Mouse (Mus musculus) intestine, embryonic 15.5 days (tissue): ENCODE measurements at regions not wholly inside any gene's neighbourhood (a gene's known extent, or its start where the extent isn't known, plus 50 kb on each side); places are given as distances from the start of the nearest gene placed in this dataset.
A peak's percentile ranks its signal among the peaks of the same experiment; 100 is the strongest.

Experiments used
- ATAC-seq: fragments of 200-750 bp; cut with Nextera tagmentation; 2 replicates; pipeline ENCODE4 v1.8.0; 2017; ENCODE audit warnings: moderate TSS enrichment, moderate library complexity
- H3K27ac ChIP-seq: fragments of 300-500 bp; sonication (generic); 2 replicates; pipeline ENCODE4 v1.5.1; 2015; ENCODE audit warnings: mild to moderate bottlenecking, inconsistent platforms
- H3K27me3 ChIP-seq: fragments of 300-500 bp; sonication (generic); replicated peaks from 2 replicates; pipeline ENCODE4 v1.6.1; 2015; ENCODE audit warnings: inconsistent platforms
- H3K36me3 ChIP-seq: fragments of 300-500 bp; sonication (generic); 2 replicates; pipeline ENCODE4 v1.6.1; 2015; ENCODE audit warnings: inconsistent platforms
- H3K4me1 ChIP-seq: fragments of 300-500 bp; sonication (generic); replicated peaks from 2 replicates; pipeline ENCODE4 v1.6.1; 2015; ENCODE audit warnings: inconsistent platforms
- H3K4me2 ChIP-seq: fragments of 300-500 bp; sonication (generic); replicated peaks from 2 replicates; pipeline ENCODE4 v1.6.1; 2015; ENCODE audit warnings: mild to moderate bottlenecking, inconsistent platforms
- H3K4me3 ChIP-seq: fragments of 300-500 bp; sonication (generic); replicated peaks from 2 replicates; pipeline ENCODE4 v1.5.1; 2015; ENCODE audit warnings: inconsistent platforms
- H3K9ac ChIP-seq: fragments of 300-500 bp; sonication (generic); 2 replicates; pipeline ENCODE4 v1.6.1; 2015; ENCODE audit warnings: inconsistent platforms
- H3K9me3 ChIP-seq: fragments of 300-500 bp; sonication (generic); 2 replicates; pipeline ENCODE4 v1.6.1; 2016; ENCODE audit warnings: inconsistent platforms
- WGBS: fragments of 180-500 bp; shearing (Covaris S2); methylation state at CpG from one replicate; pipeline ENCODE4 v1.1.7; 2015; 5-methylcytosine and 5-hydroxymethylcytosine counted together

GRCm38 (mm10) chr13:34456051-34456450 lies 111.1 kb upstream of the Slc22a23 start:
- no peak overlapping the region for H3K27ac ChIP-seq
- H3K36me3 ChIP-seq, result no peaks in the 10 kb centered on the region
- 28% methylated on average over 3 of the region's 3 CpGs for WGBS
- H3K4me1 ChIP-seq, result no peaks in the 10 kb centered on the region
- H3K4me3 ChIP-seq, result no peak overlapping the region
- peak; percentile 28; the same call in 1 of the 2 replicates for ATAC-seq
- H3K9me3 ChIP-seq, result no peaks in the 10 kb centered on the region
- H3K4me2 ChIP-seq, result no peak overlapping the region
- no peaks in the 10 kb centered on the region for H3K27me3 ChIP-seq
- H3K9ac ChIP-seq, result no peak overlapping the region

- Histone ChIP-seq H3K9me3 (no peaks in the 10 kb centered on the region), H3K9ac (no peak overlapping the region), H3K27ac (no peak overlapping the region), H3K4me2 (no peak overlapping the region), H3K27me3 (no peaks in the 10 kb centered on the region), H3K36me3 (no peaks in the 10 kb centered on the region), H3K4me3 (no peak overlapping the region), H3K4me1 (0 out of 2 replicates have a peak, but pooled peaks cover 4% of the 10 kb centered on the region)
- ATAC-seq, result peak; percentile 49; the same call in 1 of the 2 replicates
Measured at GRCm38 (mm10) chr13:34446806-34447205, 101.8 kb upstream of the Slc22a23 start.

- peak; percentile 59; the same call in 1 of the 2 replicates for ATAC-seq
- H3K4me3 ChIP-seq, result no peak overlapping the region
Measured at GRCm38 (mm10) chr13:34446327-34446726, 101.3 kb upstream of the Slc22a23 start.

GRCm38 (mm10) chr13:34441347-34441746 lies 96.4 kb upstream of the Slc22a23 start:
- H3K9ac ChIP-seq, result no peak overlapping the region
- 66% methylated on average over 1 of the region's 1 CpGs for WGBS
- no peak for ATAC-seq

More at GRCm38 (mm10) chr13:34446327-34446726, 101.3 kb upstream of the Slc22a23 start:
- no peaks in the 10 kb centered on the region for H3K27me3 ChIP-seq
- no peak overlapping the region for H3K9ac ChIP-seq
- no peaks in the 10 kb centered on the region for H3K9me3 ChIP-seq
- H3K27ac ChIP-seq, result no peak overlapping the region
- 61% methylated on average over 8 of the region's 8 CpGs for WGBS
- H3K36me3 ChIP-seq, result no peaks in the 10 kb centered on the region
- H3K4me1 ChIP-seq, result 0 out of 2 replicates have a peak, but pooled peaks cover 4% of the 10 kb centered on the region
- no peak overlapping the region for H3K4me2 ChIP-seq

GRCm38 (mm10) chr13:34427527-34427926 lies 82.5 kb upstream of the Slc22a23 start:
- Histone ChIP-seq H3K9me3 (no peaks in the 10 kb centered on the region), H3K4me1 (no peaks in the 10 kb centered on the region), H3K27ac (no peak overlapping the region), H3K9ac (no peak overlapping the region), H3K27me3 (no peaks in the 10 kb centered on the region), H3K4me2 (no peak overlapping the region), H3K36me3 (no peaks in the 10 kb centered on the region), H3K4me3 (no peak overlapping the region)
- WGBS, result 86% methylated on average over 1 of the region's 1 CpGs
- no peak for ATAC-seq

More at GRCm38 (mm10) chr13:34441347-34441746, 96.4 kb upstream of the Slc22a23 start:
- H3K9me3 ChIP-seq, result no peaks in the 10 kb centered on the region
- H3K27me3 ChIP-seq, result no peaks in the 10 kb centered on the region
- H3K4me3 ChIP-seq, result no peak overlapping the region
- no peaks in the 10 kb centered on the region for H3K36me3 ChIP-seq
- no peak overlapping the region for H3K4me2 ChIP-seq
- no peak overlapping the region for H3K27ac ChIP-seq
- no peaks in the 10 kb centered on the region for H3K4me1 ChIP-seq

- Histone ChIP-seq H3K36me3 (no peaks in the 10 kb centered on the region), H3K9me3 (no peaks in the 10 kb centered on the region), H3K4me2 (no peak overlapping the region), H3K4me1 (peaks cover 4% of the 10 kb centered on the region; the same call in 1 of the 2 replicates), H3K27ac (no peak overlapping the region), H3K27me3 (no peaks in the 10 kb centered on the region), H3K4me3 (no peak overlapping the region), H3K9ac (no peak overlapping the region)
- ATAC-seq, result no peak
- WGBS, result 70% methylated on average over 3 of the region's 3 CpGs
Measured at GRCm38 (mm10) chr13:34424921-34425320, 79.9 kb upstream of the Slc22a23 start.

GRCm38 (mm10) chr13:34421644-34422043 lies 76.7 kb upstream of the Slc22a23 start:
- Histone ChIP-seq H3K27ac (no peak overlapping the region), H3K36me3 (no peaks in the 10 kb centered on the region), H3K9me3 (no peaks in the 10 kb centered on the region), H3K27me3 (no peaks in the 10 kb centered on the region), H3K4me2 (no peak overlapping the region), H3K9ac (no peak overlapping the region), H3K4me1 (peaks cover 4% of the 10 kb centered on the region; the same call in 1 of the 2 replicates), H3K4me3 (no peak overlapping the region)
- 83% methylated on average over 3 of the region's 3 CpGs for WGBS
- no peak for ATAC-seq

GRCm38 (mm10) chr13:34420341-34421156 lies 75.6 kb upstream of the Slc22a23 start:
- 37% methylated on average over 8 of the region's 8 CpGs for WGBS
- H3K27me3 ChIP-seq, result no peaks in the 10 kb centered on the region
- no peak overlapping the region for H3K9ac ChIP-seq
- H3K4me1 ChIP-seq, result peaks cover 4% of the 10 kb centered on the region; the same call in 1 of the 2 replicates
- H3K36me3 ChIP-seq, result no peaks in the 10 kb centered on the region
- ATAC-seq, result no peak
- H3K9me3 ChIP-seq, result no peaks in the 10 kb centered on the region
- no peak overlapping the region for H3K4me2 ChIP-seq
- H3K27ac ChIP-seq, result no peak overlapping the region
- H3K4me3 ChIP-seq, result no peak overlapping the region

- ATAC-seq, result no peak
- Histone ChIP-seq H3K36me3 (no peaks in the 10 kb centered on the region), H3K4me3 (no peak overlapping the region), H3K27ac (no peak overlapping the region), H3K4me1 (peaks cover 4% of the 10 kb centered on the region; the same call in 1 of the 2 replicates), H3K9me3 (no peaks in the 10 kb centered on the region), H3K27me3 (no peaks in the 10 kb centered on the region), H3K9ac (no peak overlapping the region), H3K4me2 (no peak overlapping the region)
- WGBS, result 74% methylated on average over 3 of the region's 3 CpGs
Measured at GRCm38 (mm10) chr13:34419061-34419460, 74.1 kb upstream of the Slc22a23 start.

- Histone ChIP-seq H3K4me1 (peaks cover 4% of the 10 kb centered on the region; the same call in 1 of the 2 replicates), H3K36me3 (no peaks in the 10 kb centered on the region), H3K9me3 (no peaks in the 10 kb centered on the region), H3K27ac (no peak overlapping the region), H3K4me3 (no peak overlapping the region), H3K4me2 (no peak overlapping the region), H3K9ac (no peak overlapping the region), H3K27me3 (no peaks in the 10 kb centered on the region)
- ATAC-seq, result no peak
- WGBS, result 74% methylated on average over 2 of the region's 2 CpGs
Measured at GRCm38 (mm10) chr13:34416603-34417002, 71.6 kb upstream of the Slc22a23 start.

- no peak for ATAC-seq
- Histone ChIP-seq H3K36me3 (no peaks in the 10 kb centered on the region), H3K27me3 (no peaks in the 10 kb centered on the region), H3K9ac (no peak overlapping the region), H3K27ac (no peak overlapping the region), H3K4me1 (no peaks in the 10 kb centered on the region), H3K4me3 (no peak overlapping the region), H3K4me2 (no peak overlapping the region), H3K9me3 (no peaks in the 10 kb centered on the region)
- 89% methylated on average over 2 of the region's 2 CpGs for WGBS
Measured at GRCm38 (mm10) chr13:34414533-34414932, 69.6 kb upstream of the Slc22a23 start.

GRCm38 (mm10) chr13:34408669-34409055 lies 63.7 kb upstream of the Slc22a23 start:
- Histone ChIP-seq H3K4me1 (peaks cover 5% of the 10 kb centered on the region; the same call in 1 of the 2 replicates), H3K36me3 (no peaks in the 10 kb centered on the region), H3K4me2 (no peak overlapping the region), H3K9me3 (no peaks in the 10 kb centered on the region), H3K27ac (no peak overlapping the region), H3K9ac (no peak overlapping the region), H3K27me3 (no peaks in the 10 kb centered on the region), H3K4me3 (no peak overlapping the region)
- ATAC-seq, result peak; percentile 24; the same call in 1 of the 2 replicates
- WGBS, result 17% methylated on average over 2 of the region's 2 CpGs
